Mouse (Mus musculus) olfactory bulb, adult 2 months (tissue): ENCODE data around the gene Trpv4.

ENCODE experiments used
- CTCF ChIP-seq: fragments of 200-500 bp; IDR thresholded peaks from 2 replicates; pipeline ENCODE4 v1.5.1; 2012; ENCODE audit warnings: low read depth, mild to moderate bottlenecking, low read length, moderate library complexity; ENCODE audit not compliant: insufficient read depth
- POLR2A ChIP-seq: fragments of 200-500 bp; IDR thresholded peaks from 2 replicates; pipeline ENCODE4 v1.6.1; 2012; ENCODE audit warnings: mild to moderate bottlenecking, low read depth, low read length, moderate library complexity; ENCODE audit not compliant: insufficient read depth

- TF ChIP-seq CTCF (peak; percentile 9; the same call in 1 of the 2 replicates), POLR2A (peak; percentile 59)
Measured at GRCm38 (mm10) chr5:114690633-114691567, 32.7 kb upstream of the Trpv4 start, which contains the start of gene Gltp.
